Mouse (Mus musculus) CD4-positive, CD25-positive, alpha-beta regulatory T cell, adult 4 months (primary cell): ENCODE data around the gene Prps2. TPM values are rescaled to one million over a fixed set of nuclear protein-coding genes. Genes with fewer than 3 reads are reported as not detected.
"Not testable (repeated sequence)": the region's sequence is repeated elsewhere in the genome, so short reads cannot be mapped to it uniquely, and the experiment has no call there.

Experiments used
- ATAC-seq: one replicate; pipeline ENCODE4 v1.8.0; 2017
- polyA plus RNA-seq, 2 experiments: library from polyadenylated mRNA; unstranded; fragments of 100-300 nt; shearing (Covaris generic); gene quantifications; one replicate each; pipeline ENCODE4 v1.2.1; 2017

Gene Prps2
- polyA plus RNA-seq, 2 experiments from 2014 or later, result 65.9 to 78.1 TPM

- no peak for ATAC-seq
Observed at GRCm38 (mm10) chrX:167321233-167321806, 61.2 kb downstream of the Prps2 start.

DNA sequence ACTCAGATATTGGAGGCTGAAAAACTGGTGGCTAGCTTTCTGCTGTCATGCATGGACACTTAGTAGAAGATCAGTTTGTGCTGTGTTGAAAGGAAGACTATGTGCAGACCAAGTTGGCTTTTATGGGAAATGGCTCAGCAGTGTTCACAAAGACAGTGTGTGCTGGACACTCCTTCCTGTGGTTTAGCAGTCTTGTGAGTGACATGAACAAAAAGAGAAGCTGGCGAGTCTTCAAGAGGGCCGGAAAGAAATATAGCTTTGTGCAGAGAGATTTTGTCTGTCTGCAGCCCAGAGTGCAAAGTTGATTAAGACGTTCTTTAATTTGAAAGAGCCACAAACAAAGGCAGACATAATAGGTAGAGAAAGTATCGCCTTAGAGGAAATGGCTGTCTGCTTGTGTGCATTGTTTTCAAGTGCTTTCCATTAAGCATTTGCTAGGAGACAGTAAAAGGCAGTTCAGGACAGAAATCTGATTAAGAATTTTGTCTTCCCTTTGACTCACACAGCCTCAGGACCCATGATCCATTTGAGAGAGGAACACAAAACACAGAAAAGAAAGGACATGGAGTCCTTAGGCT is 63.6 kb downstream of the Prps2 start:
- peak; percentile 60 for ATAC-seq

GRCm38 (mm10) chrX:167315766-167316165 is 66.8 kb downstream of the Prps2 start:
- ATAC-seq, result no peak

GRCm38 (mm10) chrX:167315093-167315726 is 67.3 kb downstream of the Prps2 start:
- ATAC-seq, result no peak

GRCm38 (mm10) chrX:167302061-167302460 is 80.5 kb downstream of the Prps2 start:
- ATAC-seq, result not testable (repeated sequence)

Other genes starting within 250 kb of the Prps2 start
- over 10,000 TPM; 10,426 to 12,113 TPM for gene Tmsb4x, start 173.4 kb downstream of the Prps2 start, polyA plus RNA-seq
- under 1 TPM in 1 of 2 experiments, not detected in 1; 0.13 TPM for gene Tlr8, start 118.4 kb downstream of the Prps2 start, polyA plus RNA-seq
- 10 to 100 TPM in 1 of 2 experiments, 1 to 10 TPM in 1; 8.7 to 11.5 TPM for gene Tlr7, start 52.2 kb downstream of the Prps2 start, polyA plus RNA-seq